Mouse (Mus musculus): ENCODE measurements around the gene Prss36.

The Prss36 gene

GRCm38 (mm10) chr7:127935028-127935722 lies 11.3 kb downstream of the Prss36 start:
- peak; percentile 93 for DNase-seq (ENCODE audit: low read depth, low spot score)

GRCm38 (mm10) chr7:127934075-127934474 lies 12.4 kb downstream of the Prss36 start:
- DNase-seq (ENCODE audit: low read depth, low spot score): no peak

GRCm38 (mm10) chr7:127932273-127933031 lies 14.1 kb downstream of the Prss36 start:
- DNase-seq (ENCODE audit: low read depth, low spot score): peak; percentile 71

- DNase-seq (ENCODE audit: low read depth, low spot score): peak; percentile 76
These were observed 15.0 kb downstream of the Prss36 start for GRCm38 (mm10) chr7:127931351-127932135.

- DNase-seq (ENCODE audit: low read depth, low spot score): no peak
These were observed 15.9 kb downstream of the Prss36 start for GRCm38 (mm10) chr7:127930636-127931035.

GRCm38 (mm10) chr7:127929923-127930322 lies 16.6 kb downstream of the Prss36 start, which contains the start of gene Prss8:
Gene Prss8, minus strand, starts transcription at chr7:127930104.
- no peak for DNase-seq (ENCODE audit: low read depth, low spot score)

- no peak for DNase-seq (ENCODE audit: low read depth, low spot score)
These were observed 17.9 kb downstream of the Prss36 start for GRCm38 (mm10) chr7:127928596-127928995.

GRCm38 (mm10) chr7:127927726-127928125 lies 18.8 kb downstream of the Prss36 start:
- no peak for DNase-seq (ENCODE audit: low read depth, low spot score)

GRCm38 (mm10) chr7:127926846-127927245 lies 19.7 kb downstream of the Prss36 start:
- DNase-seq (ENCODE audit: low read depth, low spot score): no peak

GRCm38 (mm10) chr7:127926066-127926465 lies 20.5 kb downstream of the Prss36 start:
- DNase-seq (ENCODE audit: low read depth, low spot score): no peak

GRCm38 (mm10) chr7:127925252-127925651 lies 21.3 kb downstream of the Prss36 start:
- no peak for DNase-seq (ENCODE audit: low read depth, low spot score)

GRCm38 (mm10) chr7:127923714-127924113 lies 22.8 kb downstream of the Prss36 start:
- no peak for DNase-seq (ENCODE audit: low read depth, low spot score)

- DNase-seq (ENCODE audit: low read depth, low spot score): no peak
These were observed 23.9 kb downstream of the Prss36 start for GRCm38 (mm10) chr7:127922451-127923275.

GRCm38 (mm10) chr7:127921516-127921915 lies 25.0 kb downstream of the Prss36 start:
- DNase-seq (ENCODE audit: low read depth, low spot score): peak; percentile 59

GRCm38 (mm10) chr7:127919290-127919689 lies 27.2 kb downstream of the Prss36 start:
- peak; percentile 49 for DNase-seq (ENCODE audit: low read depth, low spot score)

- peak; percentile 62 for DNase-seq (ENCODE audit: low read depth, low spot score)
These were observed 28.3 kb downstream of the Prss36 start for GRCm38 (mm10) chr7:127918203-127918602.

- DNase-seq (ENCODE audit: low read depth, low spot score): no peak
These were observed 31.2 kb downstream of the Prss36 start for GRCm38 (mm10) chr7:127915293-127915692.

- no peak for DNase-seq (ENCODE audit: low read depth, low spot score)
These were observed 33.6 kb downstream of the Prss36 start for GRCm38 (mm10) chr7:127912938-127913337.

GRCm38 (mm10) chr7:127912190-127912871 lies 34.2 kb downstream of the Prss36 start, which contains the start of gene Kat8:
Gene Kat8, plus strand, starts transcription at chr7:127912516.
- DNase-seq (ENCODE audit: low read depth, low spot score): peak; percentile 94

- no peak for DNase-seq (ENCODE audit: low read depth, low spot score)
These were observed 37.9 kb downstream of the Prss36 start for GRCm38 (mm10) chr7:127908656-127909055.
